Mouse (Mus musculus) heart, adult 18-20 months (tissue): ENCODE measurements around the gene Cyb561d2. TPM values are rescaled to one million over a fixed set of nuclear protein-coding genes. Genes with fewer than 3 reads are reported as not detected.
"Not testable (repeated sequence)": the region's sequence is repeated elsewhere in the genome, so short reads cannot be mapped to it uniquely, and the experiment has no call there.

Experiments
- DNase-seq, 2 experiments: peaks; one replicate each; pipeline ENCODE4 v3.0.0; 2021 to 2022; ENCODE audit warnings: mixed read lengths in 1 of 2
- long read RNA-seq, 2 experiments: library from polyadenylated mRNA; stranded (forward); transcript quantifications; one replicate each; pipeline ENCODE4 v2.0.0; 2021
- total RNA-seq, 2 experiments: library from RNA; stranded (reverse); gene quantifications; 2 replicates each; pipeline ENCODE4 v1.2.3; 2021

The Cyb561d2 gene
- total RNA-seq: 1 to 10 TPM; 4.2 to 4.6 TPM
- long read RNA-seq, experiment 1, partial matches to known transcripts: 0 of 5 reads
- long read RNA-seq, experiment 1, other reads (novel, unspliced or antisense): 1 of 5 reads
- long read RNA-seq, experiment 2, partial matches to known transcripts: 0 of 2 reads
- long read RNA-seq, experiment 2, other reads (novel, unspliced or antisense): 1 of 2 reads

DNA sequence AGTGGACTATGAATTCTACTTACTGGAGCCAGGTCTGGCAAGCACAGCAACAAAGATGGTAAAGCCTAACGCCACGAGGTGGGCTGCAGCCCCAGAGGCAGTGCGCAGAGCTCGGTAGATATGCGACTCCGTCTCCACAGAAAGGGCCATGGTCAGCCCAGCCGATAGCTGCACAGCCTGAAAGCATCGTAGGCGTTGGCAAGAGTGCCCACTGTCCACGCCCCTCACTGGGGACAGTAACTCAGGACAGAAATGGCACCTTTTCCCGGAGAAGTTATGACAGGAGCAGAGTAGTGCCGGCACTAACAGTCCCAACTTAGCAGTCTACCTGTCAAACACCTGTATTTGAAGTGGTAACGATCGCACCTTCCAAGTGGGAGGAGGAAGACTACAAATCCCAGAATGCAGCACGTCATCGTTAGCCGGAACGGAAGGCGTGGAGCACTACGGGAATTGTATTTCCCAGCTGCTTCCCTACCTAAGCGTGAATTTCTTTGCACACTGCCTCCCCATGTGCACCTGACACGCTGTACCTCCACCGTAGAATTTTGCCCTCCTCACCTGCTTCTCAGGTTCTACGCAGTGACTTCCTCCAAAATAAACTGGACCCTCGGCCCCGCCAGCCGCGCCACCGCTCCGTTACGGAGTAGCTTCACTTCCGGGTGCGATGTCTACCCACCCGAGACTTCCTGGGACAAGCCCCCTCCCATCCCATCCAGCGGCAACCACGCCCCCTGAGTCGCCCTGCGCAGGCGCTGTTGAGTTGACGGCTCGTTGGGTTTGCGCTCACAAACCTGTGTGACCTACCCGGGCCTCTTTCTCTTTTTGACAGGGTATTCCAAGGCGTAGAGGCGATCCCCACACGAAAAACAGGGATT, at the start of gene Cyb561d2, which contains the start of gene Nprl2:
Gene Cyb561d2, minus strand, starts transcription at position 720 of the 878 bp plus-strand sequence.
Gene Nprl2, plus strand, starts transcription at position 753 of the 878 bp plus-strand sequence.
- DNase-seq: peak; percentile 96 to 97

DNA sequence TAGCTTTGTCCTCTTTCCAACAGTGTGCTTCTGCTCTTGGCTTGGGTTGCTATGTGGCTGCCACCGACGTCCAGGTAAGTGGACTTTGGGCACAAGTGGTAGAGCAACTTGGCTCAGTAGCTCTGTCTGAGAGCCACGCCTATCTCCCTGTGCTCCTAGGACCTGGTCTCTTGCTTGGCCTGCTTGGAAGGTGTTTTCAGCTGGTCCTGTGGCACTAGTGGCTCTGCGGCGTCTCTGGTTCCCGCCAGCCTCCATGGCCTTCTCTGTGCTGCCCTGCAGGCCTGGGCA, 48.7 kb upstream of the Cyb561d2 start:
- no peak for DNase-seq

DNA sequence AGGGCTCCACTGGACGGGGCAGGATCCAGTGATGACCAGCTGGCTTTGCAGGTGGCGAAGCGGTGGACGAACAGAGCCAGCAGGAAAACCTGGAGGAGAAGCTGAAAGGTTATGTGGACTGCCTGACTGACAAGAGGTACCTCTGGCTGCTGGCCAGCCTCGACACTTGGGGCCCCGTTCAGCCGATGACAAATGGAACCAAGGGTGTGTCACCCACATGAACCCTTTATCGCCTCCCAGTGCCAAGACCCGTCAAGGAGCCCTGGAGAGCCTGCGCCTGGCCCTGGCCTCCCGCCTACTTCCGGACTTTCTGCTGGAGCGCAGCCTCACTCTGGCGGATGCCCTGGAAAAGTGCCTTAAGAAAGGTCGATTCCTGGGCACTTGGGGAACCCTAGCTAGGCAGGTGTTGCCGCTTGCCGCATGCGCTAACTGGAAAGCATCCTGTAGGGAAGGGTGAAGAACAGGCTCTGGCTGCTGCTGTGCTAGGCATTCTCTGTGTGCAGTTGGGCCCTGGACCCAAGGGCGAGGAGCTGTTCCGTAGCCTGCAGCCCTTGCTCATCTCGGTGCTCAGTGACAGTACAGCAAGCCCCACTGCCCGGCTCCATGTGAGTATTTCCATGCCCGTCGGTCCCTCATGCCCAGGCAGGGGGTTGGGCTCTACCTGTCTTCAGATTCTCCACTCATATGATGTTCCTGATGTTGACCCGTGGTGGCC, 48.2 kb upstream of the Cyb561d2 start:
- peak; percentile 67 to 73 for DNase-seq

DNA sequence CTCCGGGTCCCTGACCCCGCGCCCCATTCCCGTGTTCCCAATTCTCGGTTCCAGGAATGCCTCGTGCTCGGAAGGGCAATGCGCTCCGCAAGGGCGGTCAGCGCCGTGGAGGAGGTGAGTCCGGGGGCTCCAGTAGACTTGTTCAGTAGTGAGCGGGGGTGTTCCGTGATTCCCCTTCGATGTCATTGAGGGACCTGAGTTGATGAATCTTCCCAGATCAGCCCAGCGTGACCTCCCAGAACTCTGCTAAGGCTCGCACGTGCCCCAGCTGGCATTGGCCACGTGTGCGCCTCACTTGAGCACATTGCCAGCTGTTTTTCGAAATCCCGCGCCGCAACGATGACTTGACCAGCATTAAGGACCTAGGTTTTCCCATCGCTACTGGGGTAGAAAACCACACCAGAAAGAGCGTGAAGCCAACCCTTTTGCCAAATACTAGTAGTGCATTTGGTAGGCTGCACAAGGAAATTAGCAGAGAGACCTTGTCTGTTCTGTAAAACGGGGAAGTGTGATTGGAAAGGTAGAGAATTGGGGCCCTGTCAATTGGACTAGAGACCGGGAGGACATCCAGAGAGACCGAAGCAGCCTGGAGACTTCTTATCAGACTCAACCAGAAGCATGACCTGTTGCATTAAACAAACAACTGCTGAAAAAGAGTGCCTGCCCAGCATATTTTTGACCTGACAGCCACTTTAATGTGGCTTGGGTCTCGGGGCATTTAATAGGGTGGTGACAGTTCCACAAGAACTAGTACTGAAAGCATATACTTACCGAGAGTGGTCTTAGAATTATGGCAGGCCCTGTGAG, 46.0 kb upstream of the Cyb561d2 start:
- peak in 1 of 2 experiments; percentile 48 for DNase-seq

- peak; percentile 99 for DNase-seq
These were observed 45.2 kb upstream of the Cyb561d2 start, which contains the start of gene Ifrd2 for GRCm38 (mm10) chr9:107586974-107587832. TSS of gene Ifrd2 (plus strand) at chr9:107587642.

DNA sequence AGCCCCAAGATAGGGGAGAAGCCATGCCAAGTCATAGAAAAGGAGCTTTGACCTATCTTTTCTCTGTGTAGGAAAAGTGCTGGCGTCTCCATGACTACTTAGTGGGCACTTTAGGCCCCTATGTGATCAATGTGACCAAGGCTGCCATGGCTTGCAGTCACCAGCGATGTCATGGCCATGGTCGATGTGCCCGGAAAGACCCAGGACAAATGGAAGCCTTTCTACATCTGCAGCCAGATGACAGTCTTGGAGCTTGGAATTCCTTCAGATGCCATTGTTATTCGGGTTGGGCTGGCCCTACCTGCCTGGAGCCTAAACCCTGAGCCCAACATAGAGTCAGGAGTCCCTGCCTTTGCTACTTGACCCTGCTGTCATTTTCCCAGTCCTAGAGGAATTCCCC, 44.5 kb upstream of the Cyb561d2 start:
- DNase-seq: no peak

- DNase-seq: no peak
These were observed 41.2 kb upstream of the Cyb561d2 start for GRCm38 (mm10) chr9:107583174-107583573.

DNA sequence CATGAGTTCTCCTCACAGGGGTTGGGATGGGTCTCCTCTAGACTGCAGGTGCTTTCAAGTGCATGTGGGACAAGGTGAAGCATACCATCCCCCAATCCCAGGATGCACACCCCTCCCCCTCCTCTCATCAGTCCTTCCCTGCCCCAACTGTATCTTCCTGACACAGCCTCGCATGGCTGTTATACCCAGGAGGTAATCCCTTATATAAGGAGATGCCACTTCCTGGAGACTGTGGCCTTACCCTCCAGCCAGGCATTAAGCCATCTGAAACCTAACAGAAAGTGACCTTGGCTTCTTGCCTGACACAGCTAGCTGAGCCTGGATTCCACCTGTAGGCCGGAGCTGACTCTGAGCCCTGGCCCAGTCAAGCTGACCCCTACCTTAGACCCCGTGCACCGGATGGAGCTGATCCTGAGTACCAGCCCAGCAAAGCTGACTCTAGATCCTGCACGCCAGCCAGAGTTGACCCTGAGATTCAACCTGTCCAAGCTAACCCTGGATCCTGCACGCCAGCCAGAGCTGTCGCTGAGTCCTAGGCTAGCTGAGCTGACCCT, 40.6 kb upstream of the Cyb561d2 start:
- no peak for DNase-seq

DNA sequence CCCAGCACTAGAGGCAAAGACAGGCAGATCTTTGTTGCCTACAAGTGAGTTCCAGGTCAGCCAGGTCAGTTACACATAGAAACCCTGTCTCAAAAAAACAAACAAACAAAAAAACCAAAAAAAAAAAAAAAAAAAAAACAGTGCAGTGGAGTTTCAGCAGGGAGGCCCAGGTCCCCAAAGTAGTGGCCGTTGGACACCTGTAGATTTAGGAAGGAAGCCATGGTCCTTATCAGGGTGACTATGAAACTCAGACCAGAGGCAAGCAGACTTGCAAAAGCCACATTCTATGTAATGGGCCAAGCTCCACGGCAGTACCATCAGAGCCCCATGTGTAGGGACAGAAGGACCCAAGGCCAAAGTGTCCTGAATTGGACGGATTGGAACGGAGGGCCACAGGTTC, 39.6 kb upstream of the Cyb561d2 start:
- DNase-seq: no peak

DNA sequence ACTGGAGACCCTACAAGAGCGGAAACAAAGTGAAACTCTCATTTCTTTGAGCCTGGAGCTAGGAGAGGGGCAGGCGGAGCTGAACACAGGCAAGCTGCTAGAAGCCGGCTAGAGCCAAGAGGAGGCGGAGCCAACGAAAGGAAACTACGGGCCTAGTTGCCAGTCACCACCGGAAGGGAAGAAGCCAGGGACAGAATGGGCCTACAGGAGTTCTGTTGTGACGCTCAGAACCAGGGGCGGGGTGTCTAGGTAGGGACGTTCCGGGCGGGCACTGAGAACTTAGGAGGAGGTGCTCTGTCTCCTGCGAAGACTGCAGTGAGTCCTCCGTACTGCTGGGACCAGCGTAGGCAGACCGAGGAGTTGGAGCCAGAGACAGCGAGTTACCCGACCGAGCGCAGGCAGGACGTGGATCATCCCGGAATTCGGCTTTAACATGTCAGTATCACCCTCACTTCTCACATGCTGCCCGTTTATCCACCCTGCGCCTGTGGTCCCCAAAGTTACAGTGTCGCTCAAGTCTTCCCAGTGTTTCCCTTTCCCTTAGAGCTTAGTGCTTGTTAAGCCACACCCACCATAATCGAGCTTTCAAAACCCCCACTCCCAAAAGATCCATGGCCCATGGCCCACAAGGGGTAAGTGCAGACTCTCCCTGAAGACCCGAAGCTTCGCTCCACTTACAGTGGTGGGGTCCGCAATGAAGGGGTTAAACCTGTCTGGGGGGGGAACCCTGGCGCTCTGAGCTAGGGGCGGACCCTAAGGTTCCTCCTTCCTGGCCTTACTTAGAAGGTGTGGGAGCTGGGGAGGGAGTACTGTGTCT, 38.7 kb upstream of the Cyb561d2 start, which contains the start of gene Hyal3:
Gene Hyal3, plus strand, starts transcription at position 318 of the 817 bp plus-strand sequence.
- peak; percentile 93 to 96 for DNase-seq

DNA sequence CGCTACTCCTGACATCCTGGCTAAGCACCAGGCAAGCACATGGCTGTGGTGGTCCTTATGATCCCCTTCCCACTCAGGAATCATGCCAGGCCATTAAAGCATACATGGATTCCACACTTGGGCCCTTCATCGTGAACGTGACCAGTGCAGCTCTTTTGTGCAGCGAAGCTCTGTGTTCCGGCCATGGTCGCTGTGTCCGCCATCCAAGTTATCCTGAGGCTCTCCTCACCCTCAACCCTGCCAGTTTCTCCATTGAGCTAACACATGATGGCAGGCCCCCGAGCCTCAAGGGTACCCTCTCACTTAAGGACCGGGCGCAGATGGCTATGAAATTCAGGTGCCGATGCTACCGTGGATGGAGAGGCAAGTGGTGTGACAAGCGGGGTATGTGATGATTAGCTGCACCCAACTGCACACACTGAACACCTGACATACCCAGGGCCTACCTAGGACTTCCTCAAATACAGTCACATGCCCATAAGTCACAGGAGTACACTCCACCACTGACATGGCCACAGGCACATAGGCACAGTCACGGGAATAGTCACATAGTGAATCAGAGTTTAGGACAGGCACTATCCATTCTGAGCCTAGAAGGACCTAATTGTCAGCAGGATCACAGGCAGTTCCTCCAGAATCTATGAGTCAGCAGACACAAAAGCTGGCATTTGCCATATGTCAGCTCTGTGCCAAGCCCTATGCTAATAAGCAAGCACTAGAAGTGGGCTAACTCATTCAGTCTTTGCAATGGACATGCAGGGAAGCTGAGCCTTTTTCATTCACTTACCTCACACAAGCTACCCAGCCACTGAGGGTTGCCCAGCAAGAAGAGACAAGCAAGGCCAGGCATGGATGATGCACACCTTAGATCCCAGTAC, 37.3 kb upstream of the Cyb561d2 start:
- DNase-seq: no peak

GRCm38 (mm10) chr9:107578587-107578986, 36.6 kb upstream of the Cyb561d2 start, which contains the start of gene Naa80:
TSS of gene Naa80 (plus strand) at chr9:107578887.
- DNase-seq: no peak

DNA sequence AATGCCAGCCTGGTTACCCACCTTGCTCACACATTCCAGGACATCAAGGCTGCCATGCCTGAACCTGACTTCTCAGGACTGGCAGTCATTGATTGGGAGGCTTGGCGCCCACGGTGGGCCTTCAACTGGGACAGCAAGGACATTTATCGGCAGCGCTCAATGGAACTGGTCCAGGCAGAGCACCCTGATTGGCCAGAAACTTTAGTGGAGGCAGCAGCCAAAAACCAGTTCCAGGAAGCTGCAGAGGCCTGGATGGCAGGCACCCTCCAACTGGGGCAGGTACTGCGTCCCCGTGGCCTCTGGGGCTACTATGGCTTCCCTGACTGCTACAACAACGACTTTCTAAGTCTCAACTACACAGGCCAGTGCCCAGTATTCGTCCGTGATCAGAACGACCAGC, 35.9 kb upstream of the Cyb561d2 start:
- no peak for DNase-seq

- peak; percentile 88 to 89 for DNase-seq
These were observed 34.5 kb upstream of the Cyb561d2 start, which contains the start of gene Hyal1 for GRCm38 (mm10) chr9:107576357-107577107. TSS of gene Hyal1 (plus strand) at chr9:107576927.

- DNase-seq: no peak
These were observed 33.8 kb upstream of the Cyb561d2 start for GRCm38 (mm10) chr9:107575579-107576356.

DNA sequence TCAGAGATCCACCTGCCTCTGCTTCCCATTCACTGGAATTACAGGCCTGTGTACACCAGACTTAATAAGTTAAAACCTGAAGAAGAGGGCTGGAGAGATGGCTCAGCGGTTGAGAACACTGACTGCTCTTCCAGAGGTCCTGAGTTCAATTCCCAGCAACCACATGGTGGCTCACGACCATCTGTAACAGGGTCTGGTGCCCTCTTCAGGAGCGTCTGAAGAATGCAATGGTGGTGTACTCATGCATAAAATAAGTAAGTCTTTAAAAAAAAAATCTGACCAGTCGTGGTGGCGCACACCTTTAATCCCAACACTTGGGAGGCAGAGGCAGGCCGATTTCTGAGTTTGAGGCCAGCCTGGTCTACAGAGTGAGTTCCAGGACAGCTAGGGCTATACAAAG, 31.8 kb upstream of the Cyb561d2 start:
- not testable (repeated sequence) for DNase-seq

GRCm38 (mm10) chr9:107572327-107572662, 30.3 kb upstream of the Cyb561d2 start:
- no peak for DNase-seq
